Mouse (Mus musculus) liver, embryonic 14.5 days (tissue): ENCODE results near the gene Ptprj.

ENCODE experiments used
- CTCF ChIP-seq: IDR thresholded peaks from 2 replicates; pipeline ENCODE4 v1.5.1; 2016; ENCODE audit warnings: antibody characterized with exemption, low read depth, control low read depth
- EP300 ChIP-seq: IDR thresholded peaks from 2 replicates; pipeline ENCODE4 v1.6.1; 2016; ENCODE audit warnings: antibody characterized with exemption, low read depth

DNA sequence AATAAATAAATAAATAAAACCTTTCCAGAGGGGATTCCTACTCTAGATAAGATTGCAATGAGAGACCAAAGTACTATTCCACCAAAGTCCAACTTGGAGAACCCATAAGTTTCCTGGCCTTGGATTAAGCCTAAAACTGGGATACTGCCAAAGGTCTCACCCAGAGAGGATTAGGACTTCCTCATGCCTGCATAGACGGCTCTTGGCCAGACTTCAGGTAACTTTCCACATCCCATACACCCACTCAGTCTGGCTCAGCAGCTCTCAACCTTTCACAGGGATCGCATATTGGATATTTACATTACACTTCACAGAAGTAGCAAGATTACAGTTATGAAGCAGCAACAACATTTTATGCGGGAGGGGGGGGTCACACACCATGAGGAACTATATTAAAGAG lies 82.9 kb downstream of the Ptprj start:
- TF ChIP-seq CTCF, result no peak
- TF ChIP-seq EP300, result no peak
